In the genomic region with DNA sequence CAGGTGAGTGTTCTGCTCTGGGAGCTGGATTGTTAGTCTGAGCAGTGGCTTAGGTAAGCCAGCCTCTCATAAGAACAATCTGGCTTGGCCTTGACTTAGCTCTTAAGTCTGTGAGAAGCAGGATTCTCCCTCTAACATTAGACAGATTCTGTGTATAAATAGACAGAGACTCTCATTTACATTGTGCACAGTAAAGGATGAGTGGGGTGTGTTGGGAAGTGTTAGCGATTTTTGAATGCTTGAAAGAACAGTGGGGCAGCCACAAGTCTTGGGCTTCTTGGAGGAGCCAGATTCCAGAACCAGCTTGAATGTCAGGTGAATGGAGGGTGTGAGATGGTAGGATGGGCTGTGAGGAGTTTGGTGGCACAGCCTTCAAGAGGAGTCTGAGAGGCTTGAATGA, we compare ENCODE assay signal across 33 mouse cellular contexts. TPM values are rescaled to one million over a fixed set of nuclear protein-coding genes. Genes with fewer than 3 reads are reported as not detected.
DNase-seq lines count a peak whose midpoint lies in the region; ATAC-seq and TF ChIP-seq lines count a peak whose summit lies in the region.
"Had no signal": no experiment of that assay in that cellular context is flagged by ENCODE, and none has a peak within 500 bp of the region (broad histone marks: within the 10 kb centered on the region; RNA-seq: fewer than 3 reads in every experiment).

No protein-coding gene starts in this region.

- H3K27ac ChIP-seq in forebrain, embryonic 10.5 days, result 0 out of 2 replicates have a peak overlapping the region, but pooled peaks have one; percentile 20
- H3K27ac ChIP-seq in forebrain, embryonic 14.5 days (ENCODE audit: low read depth, low read length), result no peak overlapping the region
- H3K27ac ChIP-seq in kidney, postnatal 0 days, result peak overlapping the region; percentile 57; the same call in 1 of the 2 replicates
- H3K27ac ChIP-seq: heart, embryonic 10.5 days; hindbrain, embryonic 10.5 days; liver, embryonic 13.5 days; neural tube, embryonic 13.5 days had no signal

- H3K4me1 ChIP-seq in forebrain, embryonic 10.5 days, result peaks cover 25% of the 10 kb centered on the region
- H3K4me1 ChIP-seq in forebrain, embryonic 14.5 days (ENCODE audit: control insufficient read depth, insufficient read depth, low read length), result peaks cover 3% of the 10 kb centered on the region; the same call in 1 of the 2 replicates
- H3K4me1 ChIP-seq in kidney, postnatal 0 days (replicated peaks; ENCODE audit: insufficient read depth, low read length), result peaks cover 23% of the 10 kb centered on the region
- peaks cover 96% of the 10 kb centered on the region for H3K4me1 ChIP-seq in megakaryocyte, embryonic 14.5 days

- no peak for ATAC-seq in forebrain, embryonic 14.5 days
- no peak for ATAC-seq in kidney, postnatal 0 days (replicated peaks; ENCODE audit: low FRiP score, low read depth)
- no peak for ATAC-seq in megakaryocyte, adult 5-6 weeks (ENCODE audit: poor library complexity, severe bottlenecking)
- ATAC-seq: hindbrain, embryonic 16.5 days; intestine, postnatal 0 days had no signal

- WGBS in forebrain, embryonic 10.5 days, result 89% methylated on average over 1 of the region's 1 CpGs
- 90% methylated on average over 1 of the region's 1 CpGs for WGBS in forebrain, embryonic 14.5 days
- WGBS in kidney, postnatal 0 days, result 83% methylated on average over 1 of the region's 1 CpGs

- no peak for DNase-seq in forebrain, embryonic 10.5 days (ENCODE audit: extremely low spot score, low spot score)
- DNase-seq in forebrain, embryonic 14.5 days (ENCODE audit: low spot score), result no peak
- DNase-seq in kidney, postnatal 0 days (ENCODE audit: low spot score), result no peak
- no peak for DNase-seq in kidney, adult 18-20 months
- no peak for DNase-seq in adrenal gland, adult 8-10 months
- no peak for DNase-seq in thymus, postnatal 4 days
- DNase-seq: adrenal gland, postnatal 36 days; cerebellum, adult 11 months; cerebellum, postnatal 14 days; gastrocnemius, postnatal 10 days; kidney, postnatal 25 days; liver, embryonic 13.5 days; lung, embryonic 14.5 days; midbrain, embryonic 14.5 days; retina, postnatal 1 day; right cerebral cortex, postnatal 25 days had no signal

- no peak overlapping the region for H3K9ac ChIP-seq in forebrain, embryonic 14.5 days (ENCODE audit: low read length)
- no peak overlapping the region for H3K9ac ChIP-seq in kidney, postnatal 0 days (ENCODE audit: low read depth, low read length)
- H3K9ac ChIP-seq: liver, embryonic 13.5 days; lung, embryonic 14.5 days; neural tube, embryonic 13.5 days had no signal

- no peaks in the 10 kb centered on the region for H3K27me3 ChIP-seq in forebrain, embryonic 10.5 days (ENCODE audit: poor library complexity, severe bottlenecking)
- no peaks in the 10 kb centered on the region for H3K27me3 ChIP-seq in forebrain, embryonic 14.5 days (replicated peaks; ENCODE audit: control insufficient read depth, insufficient read depth, low read length)
- H3K27me3 ChIP-seq in kidney, postnatal 0 days (ENCODE audit: insufficient read depth, low read length), result no peaks in the 10 kb centered on the region
- no peaks in the 10 kb centered on the region for H3K27me3 ChIP-seq in megakaryocyte, embryonic 14.5 days (replicated peaks)
- H3K27me3 ChIP-seq: liver, embryonic 13.5 days; neural tube, embryonic 13.5 days had no signal

- no peak overlapping the region for H3K4me3 ChIP-seq in forebrain, embryonic 10.5 days
- H3K4me3 ChIP-seq in forebrain, embryonic 14.5 days (ENCODE audit: low read depth, low read length), result no peak overlapping the region
- no peak overlapping the region for H3K4me3 ChIP-seq in kidney, postnatal 0 days (replicated peaks; ENCODE audit: low read depth, low read length)
- peak overlapping the region; percentile 83 for H3K4me3 ChIP-seq in megakaryocyte, embryonic 14.5 days (replicated peaks)
- H3K4me3 ChIP-seq: heart, embryonic 10.5 days; hindbrain, embryonic 10.5 days; liver, embryonic 13.5 days; neural tube, embryonic 13.5 days had no signal

- no peak for TF ChIP-seq CTCF in kidney, postnatal 0 days (IDR thresholded peaks at IDR 0.05; ENCODE audit: low read depth)

- no peak overlapping the region for H3K4me2 ChIP-seq in forebrain, embryonic 14.5 days (ENCODE audit: low read length)
- no peak overlapping the region for H3K4me2 ChIP-seq in kidney, postnatal 0 days (ENCODE audit: low read length)
- H3K4me2 ChIP-seq: lung, embryonic 14.5 days; neural tube, embryonic 13.5 days had no signal

- peaks cover 21% of the 10 kb centered on the region for H3K36me3 ChIP-seq in forebrain, embryonic 10.5 days (replicated peaks)
- H3K36me3 ChIP-seq in forebrain, embryonic 14.5 days (ENCODE audit: control insufficient read depth, insufficient read depth, low read length), result no peaks in the 10 kb centered on the region; the same call in 1 of the 2 replicates
- no peaks in the 10 kb centered on the region for H3K36me3 ChIP-seq in kidney, postnatal 0 days (ENCODE audit: insufficient read depth, low read length)
- H3K36me3 ChIP-seq in megakaryocyte, embryonic 14.5 days (replicated peaks; ENCODE audit: low read length), result peaks cover 84% of the 10 kb centered on the region
- H3K36me3 ChIP-seq: neural tube, embryonic 13.5 days had no signal

- no peaks in the 10 kb centered on the region for H3K9me3 ChIP-seq in forebrain, embryonic 10.5 days
- H3K9me3 ChIP-seq in forebrain, embryonic 14.5 days (replicated peaks; ENCODE audit: control insufficient read depth, low read length), result no peaks in the 10 kb centered on the region
- no peaks in the 10 kb centered on the region for H3K9me3 ChIP-seq in kidney, postnatal 0 days (replicated peaks; ENCODE audit: low read length)
- no peaks in the 10 kb centered on the region for H3K9me3 ChIP-seq in megakaryocyte, embryonic 14.5 days
- H3K9me3 ChIP-seq: heart, embryonic 10.5 days; hindbrain, embryonic 10.5 days; liver, embryonic 13.5 days; neural tube, embryonic 13.5 days had no signal

RNA-seq across cellular contexts. Expression of a gene that starts 9.0 kb away (rescaled TPM):
- 12.5 and 12.7 TPM in 2 replicates for polyA plus RNA-seq in forebrain, embryonic 10.5 days (2016; fragmentation: Nextera tagmentation; extraction: Ambion mirVana)
- polyA plus RNA-seq in forebrain, embryonic 14.5 days (2014; fragmentation: Nextera tagmentation; extraction: Ambion mirVana), result 10.4 and 13.6 TPM in 2 replicates
- 11.5 and 12.1 TPM in 2 replicates for polyA plus RNA-seq in kidney, postnatal 0 days (2015; fragmentation: Nextera tagmentation; extraction: Ambion mirVana)
- polyA plus RNA-seq in megakaryocyte, embryonic 14.5 days (2012; ENCODE audit: insufficient read depth, low replicate concordance), result 122 and 129 TPM in 2 replicates
- total RNA-seq in megakaryocyte, adult 5-6 weeks (2015), result 20.6 and 21.3 TPM in 2 replicates
- total RNA-seq in megakaryocyte, adult 5-6 weeks (2017), result 12.7 and 17.5 TPM in 2 replicates
- total RNA-seq in adrenal gland, adult 8-10 months (2022), result 10 to 100 TPM; 50.6 to 90.5 (median 71.2) TPM

RNA-seq across cellular contexts. Expression of a gene that starts 31.8 kb away (rescaled TPM):
- 2.7 and 3.1 TPM in 2 replicates for polyA plus RNA-seq in forebrain, embryonic 10.5 days (2016; fragmentation: Nextera tagmentation; extraction: Ambion mirVana)
- polyA plus RNA-seq in forebrain, embryonic 14.5 days (2014; fragmentation: Nextera tagmentation; extraction: Ambion mirVana), result 4.8 and 5.8 TPM in 2 replicates
- 6.7 and 7.2 TPM in 2 replicates for polyA plus RNA-seq in kidney, postnatal 0 days (2015; fragmentation: Nextera tagmentation; extraction: Ambion mirVana)
- polyA plus RNA-seq in megakaryocyte, embryonic 14.5 days (2012; ENCODE audit: insufficient read depth, low replicate concordance), result 1.1 TPM in 1 of 2 replicates, not detected in the other
- total RNA-seq in megakaryocyte, adult 5-6 weeks (2015), result 6.3 and 6.5 TPM in 2 replicates
- total RNA-seq in megakaryocyte, adult 5-6 weeks (2017), result 7.3 and 11.1 TPM in 2 replicates
- total RNA-seq in adrenal gland, adult 8-10 months (2022), result 10 to 100 TPM in 2 of 4 experiments, 1 to 10 TPM in 2; 7.8 to 15.0 (median 11.2) TPM

RNA-seq across cellular contexts. Expression of a gene that starts 38.9 kb away (rescaled TPM):
- not detected in 2 replicates for polyA plus RNA-seq in forebrain, embryonic 10.5 days (2016; fragmentation: Nextera tagmentation; extraction: Ambion mirVana)
- polyA plus RNA-seq in forebrain, embryonic 14.5 days (2014; fragmentation: Nextera tagmentation; extraction: Ambion mirVana), result not detected in 2 replicates
- not detected in 2 replicates for polyA plus RNA-seq in kidney, postnatal 0 days (2015; fragmentation: Nextera tagmentation; extraction: Ambion mirVana)
- polyA plus RNA-seq in megakaryocyte, embryonic 14.5 days (2012; ENCODE audit: insufficient read depth, low replicate concordance), result not detected in 2 replicates
- total RNA-seq in megakaryocyte, adult 5-6 weeks (2015), result not detected in 2 replicates
- total RNA-seq in megakaryocyte, adult 5-6 weeks (2017), result not detected in 2 replicates
- total RNA-seq in adrenal gland, adult 8-10 months (2022), result not detected
- total RNA-seq: adrenal gland, postnatal 36 days; gastrocnemius, postnatal 10 days; granulocyte monocyte progenitor cell, adult 5-6 weeks; layer of hippocampus, adult 8-10 months; left cerebral cortex, postnatal 25 days; megakaryocyte-erythroid progenitor cell, adult 5-6 weeks had no signal
- polyA plus RNA-seq: embryonic facial prominence, embryonic 11.5 days; forebrain, embryonic 11.5 days; heart, embryonic 10.5 days; heart, postnatal 0 days; hindbrain, embryonic 10.5 days; hindbrain, embryonic 16.5 days; intestine, postnatal 0 days; liver, embryonic 13.5 days; lung, embryonic 14.5 days; midbrain, embryonic 14.5 days; neural tube, embryonic 13.5 days; spleen, adult 2 months; thymus, postnatal 0 days; urinary bladder, adult 2 months had no signal

RNA-seq across cellular contexts. Expression of a gene that starts 44.0 kb away (rescaled TPM):
- polyA plus RNA-seq in forebrain, embryonic 10.5 days (2016; fragmentation: Nextera tagmentation; extraction: Ambion mirVana), result not detected in 2 replicates
- polyA plus RNA-seq in forebrain, embryonic 14.5 days (2014; fragmentation: Nextera tagmentation; extraction: Ambion mirVana), result not detected in 2 replicates
- polyA plus RNA-seq in kidney, postnatal 0 days (2015; fragmentation: Nextera tagmentation; extraction: Ambion mirVana), result not detected in 2 replicates
- not detected in 2 replicates for polyA plus RNA-seq in megakaryocyte, embryonic 14.5 days (2012; ENCODE audit: insufficient read depth, low replicate concordance)
- not detected in 2 replicates for total RNA-seq in megakaryocyte, adult 5-6 weeks (2015)
- not detected in 2 replicates for total RNA-seq in megakaryocyte, adult 5-6 weeks (2017)
- total RNA-seq in adrenal gland, adult 8-10 months (2022), result not detected
- total RNA-seq: adrenal gland, postnatal 36 days; gastrocnemius, postnatal 10 days; granulocyte monocyte progenitor cell, adult 5-6 weeks; left cerebral cortex, postnatal 25 days; megakaryocyte-erythroid progenitor cell, adult 5-6 weeks had no signal
- polyA plus RNA-seq: embryonic facial prominence, embryonic 11.5 days; forebrain, embryonic 11.5 days; heart, embryonic 10.5 days; heart, postnatal 0 days; hindbrain, embryonic 10.5 days; hindbrain, embryonic 16.5 days; intestine, postnatal 0 days; liver, embryonic 13.5 days; lung, embryonic 14.5 days; midbrain, embryonic 14.5 days; neural tube, embryonic 13.5 days; spleen, adult 2 months; thymus, postnatal 0 days; urinary bladder, adult 2 months had no signal

RNA-seq across cellular contexts. Expression of a gene that starts 46.5 kb away (rescaled TPM):
- 1,074 and 1,112 TPM in 2 replicates for polyA plus RNA-seq in forebrain, embryonic 10.5 days (2016; fragmentation: Nextera tagmentation; extraction: Ambion mirVana)
- polyA plus RNA-seq in forebrain, embryonic 14.5 days (2014; fragmentation: Nextera tagmentation; extraction: Ambion mirVana), result 841 and 1,034 TPM in 2 replicates
- 686 and 703 TPM in 2 replicates for polyA plus RNA-seq in kidney, postnatal 0 days (2015; fragmentation: Nextera tagmentation; extraction: Ambion mirVana)
- 79.0 and 226 TPM in 2 replicates for polyA plus RNA-seq in megakaryocyte, embryonic 14.5 days (2012; ENCODE audit: insufficient read depth, low replicate concordance)
- 112 and 144 TPM in 2 replicates for total RNA-seq in megakaryocyte, adult 5-6 weeks (2015)
- 182 and 211 TPM in 2 replicates for total RNA-seq in megakaryocyte, adult 5-6 weeks (2017)
- 100 to 1,000 TPM; 247 to 298 (median 278) TPM for total RNA-seq in adrenal gland, adult 8-10 months (2022)
